Mouse (Mus musculus): Measurements from ENCODE around the gene Vav2. TPM values are rescaled to one million over a fixed set of nuclear protein-coding genes. Genes with fewer than 3 reads are reported as not detected.

Gene Vav2
- polyA plus RNA-seq, 1 experiment from 2014 or later, result 15.6 TPM

- ATAC-seq (ENCODE audit: low FRiP score, low read depth), result no peak
- WGBS, result 54% methylated on average over 8 of the region's 8 CpGs
- H3K4me2 ChIP-seq, result no peak overlapping the region
- peaks cover 28% of the 10 kb centered on the region for H3K4me1 ChIP-seq (replicated peaks)
- H3K36me3 ChIP-seq, result no peaks in the 10 kb centered on the region
- H3K27ac ChIP-seq (replicated peaks), result no peak overlapping the region
- H3K9ac ChIP-seq, result no peak overlapping the region
- H3K27me3 ChIP-seq, result no peaks in the 10 kb centered on the region
- no peak overlapping the region for H3K4me3 ChIP-seq
- H3K9me3 ChIP-seq, result no peaks in the 10 kb centered on the region
Observed at GRCm38 (mm10) chr2:27320820-27321219, 106.0 kb downstream of the Vav2 start.

- H3K9me3 ChIP-seq, result no peaks in the 10 kb centered on the region
- no peak overlapping the region for H3K27ac ChIP-seq (replicated peaks)
- no peaks in the 10 kb centered on the region for H3K27me3 ChIP-seq
- no peak overlapping the region for H3K4me2 ChIP-seq
- no peak overlapping the region for H3K4me3 ChIP-seq
- ATAC-seq (ENCODE audit: low FRiP score, low read depth), result no peak
- H3K36me3 ChIP-seq, result no peaks in the 10 kb centered on the region
- WGBS, result 56% methylated on average over 4 of the region's 4 CpGs
- H3K4me1 ChIP-seq (replicated peaks), result peaks cover 29% of the 10 kb centered on the region
- H3K9ac ChIP-seq, result no peak overlapping the region
Observed at GRCm38 (mm10) chr2:27318606-27319005, 108.2 kb downstream of the Vav2 start.

- no peak for ATAC-seq (ENCODE audit: low FRiP score, low read depth)
- WGBS, result 39% methylated on average over 1 of the region's 1 CpGs
- H3K4me1 ChIP-seq (replicated peaks), result peaks cover 29% of the 10 kb centered on the region
- H3K4me3 ChIP-seq, result no peak overlapping the region
- H3K9ac ChIP-seq, result no peak overlapping the region
- H3K36me3 ChIP-seq, result no peaks in the 10 kb centered on the region
- H3K27ac ChIP-seq (replicated peaks), result no peak overlapping the region
- H3K27me3 ChIP-seq, result no peaks in the 10 kb centered on the region
- H3K4me2 ChIP-seq, result no peak overlapping the region
- no peaks in the 10 kb centered on the region for H3K9me3 ChIP-seq
Observed at GRCm38 (mm10) chr2:27318197-27318596, 108.6 kb downstream of the Vav2 start.

GRCm38 (mm10) chr2:27316167-27316566 is 110.7 kb downstream of the Vav2 start:
- H3K4me2 ChIP-seq, result no peak overlapping the region
- no peak overlapping the region for H3K27ac ChIP-seq (replicated peaks)
- H3K36me3 ChIP-seq, result no peaks in the 10 kb centered on the region
- peaks cover 32% of the 10 kb centered on the region for H3K4me1 ChIP-seq (replicated peaks)
- no peak overlapping the region for H3K4me3 ChIP-seq
- no peaks in the 10 kb centered on the region for H3K9me3 ChIP-seq
- ATAC-seq (ENCODE audit: low FRiP score, low read depth), result no peak
- WGBS, result 71% methylated on average over 5 of the region's 5 CpGs
- H3K27me3 ChIP-seq, result no peaks in the 10 kb centered on the region
- H3K9ac ChIP-seq, result no peak overlapping the region

GRCm38 (mm10) chr2:27314269-27314668 is 112.6 kb downstream of the Vav2 start:
- WGBS, result 83% methylated on average over 5 of the region's 5 CpGs

GRCm38 (mm10) chr2:27312500-27312899 is 114.3 kb downstream of the Vav2 start:
- Histone ChIP-seq H3K4me2 (no peak overlapping the region), H3K27me3 (no peaks in the 10 kb centered on the region), H3K9me3 (no peaks in the 10 kb centered on the region), H3K9ac (no peak overlapping the region), H3K36me3 (no peaks in the 10 kb centered on the region), H3K4me1 (replicated peaks) (peaks cover 20% of the 10 kb centered on the region), H3K27ac (replicated peaks) (no peak overlapping the region), H3K4me3 (no peak overlapping the region)
- no peak for ATAC-seq (ENCODE audit: low FRiP score, low read depth)
- 72% methylated on average over 3 of the region's 3 CpGs for WGBS

More at GRCm38 (mm10) chr2:27314269-27314668, 112.6 kb downstream of the Vav2 start:
- H3K4me2 ChIP-seq, result no peak overlapping the region
- H3K4me3 ChIP-seq, result no peak overlapping the region
- H3K27ac ChIP-seq (replicated peaks), result no peak overlapping the region
- no peaks in the 10 kb centered on the region for H3K27me3 ChIP-seq
- H3K9me3 ChIP-seq, result no peaks in the 10 kb centered on the region
- peaks cover 25% of the 10 kb centered on the region for H3K4me1 ChIP-seq (replicated peaks)
- no peak overlapping the region for H3K9ac ChIP-seq
- H3K36me3 ChIP-seq, result no peaks in the 10 kb centered on the region
- ATAC-seq (ENCODE audit: low FRiP score, low read depth), result no peak

GRCm38 (mm10) chr2:27311606-27312005 is 115.2 kb downstream of the Vav2 start:
- H3K4me2 ChIP-seq, result no peak overlapping the region
- ATAC-seq (ENCODE audit: low FRiP score, low read depth), result no peak
- WGBS, result 83% methylated on average over 3 of the region's 3 CpGs
- H3K9me3 ChIP-seq, result no peaks in the 10 kb centered on the region
- H3K9ac ChIP-seq, result no peak overlapping the region
- no peaks in the 10 kb centered on the region for H3K27me3 ChIP-seq
- H3K4me3 ChIP-seq, result no peak overlapping the region
- H3K4me1 ChIP-seq (replicated peaks), result peaks cover 20% of the 10 kb centered on the region
- H3K36me3 ChIP-seq, result no peaks in the 10 kb centered on the region
- no peak overlapping the region for H3K27ac ChIP-seq (replicated peaks)

GRCm38 (mm10) chr2:27310908-27311307 is 115.9 kb downstream of the Vav2 start:
- WGBS, result 70% methylated on average over 5 of the region's 5 CpGs
- Histone ChIP-seq H3K9ac (no peak overlapping the region), H3K27ac (replicated peaks) (no peak overlapping the region)

GRCm38 (mm10) chr2:27310221-27310620 is 116.6 kb downstream of the Vav2 start:
- ATAC-seq (ENCODE audit: low FRiP score, low read depth), result no peak
- Histone ChIP-seq H3K4me1 (replicated peaks) (peaks cover 22% of the 10 kb centered on the region), H3K9ac (no peak overlapping the region), H3K4me3 (no peak overlapping the region), H3K27ac (replicated peaks) (no peak overlapping the region), H3K36me3 (no peaks in the 10 kb centered on the region), H3K27me3 (no peaks in the 10 kb centered on the region), H3K4me2 (no peak overlapping the region), H3K9me3 (no peaks in the 10 kb centered on the region)
- WGBS, result 63% methylated on average over 5 of the region's 5 CpGs

More at GRCm38 (mm10) chr2:27310908-27311307, 115.9 kb downstream of the Vav2 start:
- H3K9me3 ChIP-seq, result no peaks in the 10 kb centered on the region
- H3K4me3 ChIP-seq, result no peak overlapping the region
- peak; percentile 33; the same call in 1 of the 2 replicates for ATAC-seq (ENCODE audit: low FRiP score, low read depth)
- no peaks in the 10 kb centered on the region for H3K27me3 ChIP-seq
- peaks cover 20% of the 10 kb centered on the region for H3K4me1 ChIP-seq (replicated peaks)
- H3K4me2 ChIP-seq, result no peak overlapping the region
- H3K36me3 ChIP-seq, result no peaks in the 10 kb centered on the region

GRCm38 (mm10) chr2:27306628-27307027 is 120.2 kb downstream of the Vav2 start:
- H3K4me1 ChIP-seq (replicated peaks), result peaks cover 23% of the 10 kb centered on the region
- WGBS, result 84% methylated on average over 8 of the region's 8 CpGs
- no peak overlapping the region for H3K9ac ChIP-seq
- H3K4me3 ChIP-seq, result no peak overlapping the region
- no peak for ATAC-seq (ENCODE audit: low FRiP score, low read depth)
- H3K27me3 ChIP-seq, result no peaks in the 10 kb centered on the region
- no peak overlapping the region for H3K27ac ChIP-seq (replicated peaks)
- no peaks in the 10 kb centered on the region for H3K9me3 ChIP-seq
- H3K36me3 ChIP-seq, result no peaks in the 10 kb centered on the region
- H3K4me2 ChIP-seq, result no peak overlapping the region

- peaks cover 35% of the 10 kb centered on the region for H3K4me1 ChIP-seq (replicated peaks)
- ATAC-seq (ENCODE audit: low FRiP score, low read depth), result no peak
- H3K27ac ChIP-seq (replicated peaks), result no peak overlapping the region
- no peak overlapping the region for H3K4me2 ChIP-seq
- H3K4me3 ChIP-seq, result no peak overlapping the region
- no peaks in the 10 kb centered on the region for H3K27me3 ChIP-seq
- H3K36me3 ChIP-seq, result no peaks in the 10 kb centered on the region
- H3K9ac ChIP-seq, result no peak overlapping the region
- no peaks in the 10 kb centered on the region for H3K9me3 ChIP-seq
- WGBS, result 43% methylated on average over 13 of the region's 13 CpGs
Observed at GRCm38 (mm10) chr2:27304741-27305140, 122.1 kb downstream of the Vav2 start.

- Histone ChIP-seq H3K36me3 (no peaks in the 10 kb centered on the region), H3K4me1 (replicated peaks) (peaks cover 32% of the 10 kb centered on the region)
- ATAC-seq (ENCODE audit: low FRiP score, low read depth), result no peak
Observed at GRCm38 (mm10) chr2:27304074-27304473, 122.8 kb downstream of the Vav2 start.

GRCm38 (mm10) chr2:27301444-27302111 is 125.3 kb downstream of the Vav2 start:
- 30% methylated on average over 12 of the region's 12 CpGs for WGBS
- no peak overlapping the region for H3K4me2 ChIP-seq
- no peaks in the 10 kb centered on the region for H3K9me3 ChIP-seq
- H3K9ac ChIP-seq, result no peak overlapping the region
- no peaks in the 10 kb centered on the region for H3K27me3 ChIP-seq
- H3K4me1 ChIP-seq (replicated peaks), result peaks cover 30% of the 10 kb centered on the region
- ATAC-seq (ENCODE audit: low FRiP score, low read depth), result peak; percentile 75
- H3K4me3 ChIP-seq, result no peak overlapping the region
- no peaks in the 10 kb centered on the region for H3K36me3 ChIP-seq
- peak overlapping the region; percentile 71 for H3K27ac ChIP-seq (replicated peaks)

More at GRCm38 (mm10) chr2:27304074-27304473, 122.8 kb downstream of the Vav2 start:
- no peaks in the 10 kb centered on the region for H3K9me3 ChIP-seq
- no peak overlapping the region for H3K9ac ChIP-seq
- H3K4me3 ChIP-seq, result no peak overlapping the region
- no peaks in the 10 kb centered on the region for H3K27me3 ChIP-seq
- H3K27ac ChIP-seq (replicated peaks), result no peak overlapping the region
- H3K4me2 ChIP-seq, result no peak overlapping the region

Data from hindbrain, embryonic 15.5 days (tissue).